ENCODE assay signal across 8 mouse cellular contexts in the genomic region with DNA sequence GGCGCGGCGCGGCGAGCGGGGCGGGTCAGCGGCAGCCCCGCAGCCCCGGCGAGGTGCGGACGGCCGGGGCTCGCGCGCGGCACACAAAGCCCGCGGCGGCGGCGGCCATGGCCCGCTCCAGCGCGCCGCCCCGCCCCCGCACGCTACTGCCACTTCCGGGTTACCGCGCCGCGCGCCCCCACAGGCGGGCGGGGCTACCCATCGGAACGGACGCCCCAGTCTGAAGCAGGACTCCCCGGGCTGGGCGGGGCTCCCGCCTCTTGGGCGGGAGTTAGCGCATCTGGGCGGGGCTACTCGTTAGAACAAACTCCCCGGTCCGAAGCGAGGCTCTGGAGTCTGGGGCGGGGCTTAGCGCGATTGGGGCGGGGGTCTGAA. TPM values are rescaled to one million over a fixed set of nuclear protein-coding genes. Genes with fewer than 3 reads are reported as not detected.
A peak's percentile ranks its signal among the peaks of the same experiment; 100 is the strongest.
DNase-seq lines count a peak whose midpoint lies in the region; ATAC-seq and TF ChIP-seq lines count a peak whose summit lies in the region.

No protein-coding gene starts in this region.

- no peaks in the 10 kb centered on the region for H3K36me3 ChIP-seq in heart, embryonic 15.5 days
- no peaks in the 10 kb centered on the region for H3K36me3 ChIP-seq in liver, embryonic 14.5 days (replicated peaks; ENCODE audit: control insufficient read depth, insufficient read depth, low read depth)
- H3K36me3 ChIP-seq in neural tube, embryonic 11.5 days (ENCODE audit: control insufficient read depth, insufficient read depth, low read length), result no peaks in the 10 kb centered on the region
- H3K36me3 ChIP-seq in stomach, postnatal 0 days (ENCODE audit: control insufficient read depth, insufficient read depth, low read length), result no peaks in the 10 kb centered on the region

- TF ChIP-seq CTCF in liver, embryonic 14.5 days (IDR thresholded peaks at IDR 0.05; ENCODE audit: low read depth), result 0 out of 2 replicates have a peak, but pooled peaks have one; percentile 8
- TF ChIP-seq CTCF in stomach, postnatal 0 days (IDR thresholded peaks at IDR 0.05; ENCODE audit: low read depth), result no peak

- peak overlapping the region; percentile 76 for H3K4me2 ChIP-seq in heart, embryonic 15.5 days
- H3K4me2 ChIP-seq in liver, embryonic 14.5 days (ENCODE audit: low read depth), result peak overlapping the region; percentile 96
- H3K4me2 ChIP-seq in neural tube, embryonic 11.5 days (ENCODE audit: low read depth), result peak overlapping the region; percentile 93
- H3K4me2 ChIP-seq in stomach, postnatal 0 days (replicated peaks; ENCODE audit: low read depth), result peak overlapping the region; percentile 83

- H3K27me3 ChIP-seq in heart, embryonic 15.5 days, result no peaks in the 10 kb centered on the region
- H3K27me3 ChIP-seq in liver, embryonic 14.5 days (ENCODE audit: control insufficient read depth, insufficient read depth, low read length), result no peaks in the 10 kb centered on the region
- no peaks in the 10 kb centered on the region for H3K27me3 ChIP-seq in neural tube, embryonic 11.5 days (ENCODE audit: control insufficient read depth, insufficient read depth, low read length)
- no peaks in the 10 kb centered on the region for H3K27me3 ChIP-seq in stomach, postnatal 0 days (ENCODE audit: control insufficient read depth, insufficient read depth, low read length)

- WGBS in heart, embryonic 15.5 days, result 0% methylated on average over 42 of the region's 55 CpGs
- WGBS in liver, embryonic 14.5 days (ENCODE audit: insufficient replicate concordance), result under 1% methylated on average over 29 of the region's 55 CpGs
- 0% methylated on average over 21 of the region's 55 CpGs for WGBS in neural tube, embryonic 11.5 days
- WGBS in stomach, postnatal 0 days, result 0% methylated on average over 38 of the region's 55 CpGs

- H3K4me3 ChIP-seq in brown adipose tissue, adult 24 weeks (ENCODE audit: insufficient read depth, low read depth, low read length), result peak overlapping the region; percentile 76
- H3K4me3 ChIP-seq in heart, embryonic 15.5 days, result peak overlapping the region; percentile 95
- peak overlapping the region; percentile 75 to 90 for H3K4me3 ChIP-seq in liver, embryonic 14.5 days (ENCODE audit: insufficient read depth in 1 of 2, low read depth in 2 of 2, low read length in 2 of 2)
- H3K4me3 ChIP-seq in neural tube, embryonic 11.5 days (ENCODE audit: low read depth, low read length), result peak overlapping the region; percentile 80
- peak overlapping the region; percentile 79 for H3K4me3 ChIP-seq in stomach, postnatal 0 days (ENCODE audit: low read depth, low read length)

- DNase-seq in CD4-positive, CD25-positive, alpha-beta regulatory T cell, adult 2 months (ENCODE audit: low read depth, low spot score), result peak; percentile 97
- peak; percentile 79 for DNase-seq in fibroblast of lung, adult 2 months (ENCODE audit: low read depth)
- DNase-seq in kidney, postnatal 25 days, result peak; percentile 97 to 98
- DNase-seq in liver, embryonic 14.5 days (ENCODE audit: low read depth in 3 of 3, low spot score in 3 of 3), result peak; percentile 84 to 88 (median 86)
- DNase-seq in neural tube, embryonic 11.5 days (ENCODE audit: low spot score), result peak; percentile 98
- peak; percentile 97 for DNase-seq in stomach, postnatal 0 days (ENCODE audit: low spot score)

- H3K27ac ChIP-seq in brown adipose tissue, adult 24 weeks (replicated peaks; ENCODE audit: low read depth, low read length), result peak overlapping the region; percentile 95; the same call in 1 of the 2 replicates
- H3K27ac ChIP-seq in heart, embryonic 15.5 days, result peak overlapping the region; percentile 96
- H3K27ac ChIP-seq in liver, embryonic 14.5 days, result no peak overlapping the region
- peak overlapping the region; percentile 82 for H3K27ac ChIP-seq in neural tube, embryonic 11.5 days (ENCODE audit: low read depth, low read length)
- H3K27ac ChIP-seq in stomach, postnatal 0 days (replicated peaks), result peak overlapping the region; percentile 95

- peak; percentile 96 for ATAC-seq in heart, embryonic 15.5 days (replicated peaks; ENCODE audit: insufficient number of reproducible peaks, insufficient read depth, low FRiP score, low read depth)
- ATAC-seq in liver, embryonic 14.5 days (ENCODE audit: insufficient read depth), result peak; percentile 94
- peak; percentile 94 for ATAC-seq in neural tube, embryonic 11.5 days (ENCODE audit: insufficient read depth, low FRiP score, low TSS enrichment)
- peak; percentile 95 for ATAC-seq in stomach, postnatal 0 days (ENCODE audit: low FRiP score, low TSS enrichment)

- H3K4me1 ChIP-seq in brown adipose tissue, adult 24 weeks (ENCODE audit: control insufficient read depth, insufficient read depth, insufficient read length, low read length), result peaks cover 12% of the 10 kb centered on the region; the same call in 1 of the 2 replicates
- H3K4me1 ChIP-seq in heart, embryonic 15.5 days (replicated peaks), result peaks cover 39% of the 10 kb centered on the region
- H3K4me1 ChIP-seq in liver, embryonic 14.5 days (replicated peaks; ENCODE audit: control insufficient read depth in 2 of 2, insufficient read depth in 2 of 2, low read length in 1 of 2), result peaks cover 8 to 26% of the 10 kb centered on the region in 2 experiments; a peak in 3 of 4 replicates
- peaks cover 19% of the 10 kb centered on the region for H3K4me1 ChIP-seq in neural tube, embryonic 11.5 days (ENCODE audit: control insufficient read depth, insufficient read depth, low read length)
- no peaks in the 10 kb centered on the region; the same call in 1 of the 2 replicates for H3K4me1 ChIP-seq in stomach, postnatal 0 days (replicated peaks; ENCODE audit: control insufficient read depth, insufficient read depth)

- peak overlapping the region; percentile 97 for H3K9ac ChIP-seq in heart, embryonic 15.5 days
- peak overlapping the region; percentile 83 for H3K9ac ChIP-seq in liver, embryonic 14.5 days (replicated peaks)
- peak overlapping the region; percentile 88 for H3K9ac ChIP-seq in neural tube, embryonic 11.5 days (ENCODE audit: low read length)
- H3K9ac ChIP-seq in stomach, postnatal 0 days (ENCODE audit: low read length), result peak overlapping the region; percentile 93

- no peak for TF ChIP-seq EP300 in liver, embryonic 14.5 days (IDR thresholded peaks at IDR 0.05; ENCODE audit: low read depth)
- TF ChIP-seq EP300 in stomach, postnatal 0 days (optimal IDR thresholded peaks at IDR 0.05), result no peak

- no peaks in the 10 kb centered on the region for H3K9me3 ChIP-seq in heart, embryonic 15.5 days (replicated peaks)
- H3K9me3 ChIP-seq in liver, embryonic 14.5 days (ENCODE audit: control insufficient read depth, low read length), result no peaks in the 10 kb centered on the region
- H3K9me3 ChIP-seq in neural tube, embryonic 11.5 days (ENCODE audit: control insufficient read depth, low read length), result no peaks in the 10 kb centered on the region
- H3K9me3 ChIP-seq in stomach, postnatal 0 days (ENCODE audit: control insufficient read depth, low read length), result no peaks in the 10 kb centered on the region

RNA-seq across cellular contexts. Expression of gene Abhd17c, which starts 0.3 kb away (rescaled TPM):
- 32.5 and 44.2 TPM in 2 replicates for polyA plus RNA-seq in brown adipose tissue, adult 24 weeks (2012; ENCODE audit: insufficient read depth, insufficient read length, missing spikeins)
- 58.4 and 58.7 TPM in 2 replicates for polyA plus RNA-seq in heart, embryonic 15.5 days (2015; fragmentation: Nextera tagmentation; extraction: Ambion mirVana)
- polyA plus RNA-seq in liver, embryonic 14.5 days (2012; rRNA removed), result 14.9 and 15.1 TPM in 2 replicates
- 13.0 and 18.0 TPM in 2 replicates for polyA plus RNA-seq in liver, embryonic 14.5 days (2014; fragmentation: Nextera tagmentation; extraction: Ambion mirVana)
- 59.3 and 63.1 TPM in 2 replicates for polyA plus RNA-seq in neural tube, embryonic 11.5 days (2014; fragmentation: Nextera tagmentation; extraction: Ambion mirVana)
- polyA plus RNA-seq in stomach, postnatal 0 days (2015; fragmentation: Nextera tagmentation; extraction: Ambion mirVana), result 59.7 and 60.9 TPM in 2 replicates
